In the genomic region with DNA sequence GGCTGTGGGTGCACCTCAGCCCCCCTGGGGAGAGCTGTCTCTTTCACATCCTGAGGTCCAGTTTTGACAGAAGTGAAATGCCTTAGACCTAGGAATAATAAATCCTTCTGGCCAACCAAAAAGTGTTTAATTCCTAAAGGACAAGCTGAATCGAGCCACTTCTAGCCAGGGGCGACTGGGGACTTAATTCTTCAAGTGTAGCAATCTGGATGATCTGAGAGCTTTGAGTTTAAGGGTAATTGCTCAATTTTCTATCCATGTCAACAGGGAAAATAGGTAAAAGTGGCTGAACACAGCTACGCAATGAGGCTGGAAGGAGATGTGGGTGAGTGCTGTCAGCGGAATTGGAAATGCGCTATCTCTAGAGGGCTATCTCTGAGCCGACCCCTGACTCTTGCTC, we compare ENCODE assay signal across 28 mouse cellular contexts.
"Had no signal": no experiment of that assay in that cellular context is flagged by ENCODE, and none has a peak within 500 bp of the region (broad histone marks: within the 10 kb centered on the region; RNA-seq: fewer than 3 reads in every experiment).

No protein-coding gene starts in this region.

- H3K27ac ChIP-seq: embryonic facial prominence, embryonic 10.5 days; embryonic facial prominence, embryonic 12.5 days; embryonic facial prominence, embryonic 13.5 days; embryonic facial prominence, embryonic 15.5 days; forebrain, embryonic 10.5 days; forebrain, embryonic 12.5 days; forebrain, embryonic 13.5 days; forebrain, embryonic 15.5 days; gastrocnemius, adult 2 months; heart, adult 2 months had no signal

- DNase-seq: cerebellum, adult 2 months; cerebellum, adult 8-10 months; cerebellum, adult 9-10 months; cerebellum, adult 9-11 months; cerebellum, postnatal 10 days; cerebellum, postnatal 25 days; cerebellum, postnatal 36 days; embryo, embryonic 11 days; forebrain, postnatal 0 days; gastrocnemius, adult 2 months; gastrocnemius, postnatal 10 days; gastrocnemius, postnatal 14 days; gastrocnemius, postnatal 25 days; gastrocnemius, postnatal 36 days; heart, adult 11 months; heart, adult 18-20 months; heart, adult 2 months had no signal

- H3K4me3 ChIP-seq: embryonic facial prominence, embryonic 10.5 days; embryonic facial prominence, embryonic 12.5 days; embryonic facial prominence, embryonic 13.5 days; embryonic facial prominence, embryonic 15.5 days; erythroblast, embryonic 14.5 days; forebrain, embryonic 10.5 days; forebrain, embryonic 12.5 days; forebrain, embryonic 13.5 days; forebrain, embryonic 15.5 days; gastrocnemius, adult 2 months; heart, adult 2 months had no signal

- H3K9me3 ChIP-seq: embryonic facial prominence, embryonic 12.5 days; embryonic facial prominence, embryonic 13.5 days; embryonic facial prominence, embryonic 15.5 days; forebrain, embryonic 13.5 days; forebrain, embryonic 15.5 days had no signal

- H3K36me3 ChIP-seq: embryonic facial prominence, embryonic 15.5 days; forebrain, embryonic 15.5 days had no signal

- ATAC-seq: forebrain, embryonic 13.5 days; forebrain, embryonic 14.5 days; forebrain, embryonic 15.5 days; forebrain, embryonic 16.5 days; forebrain, postnatal 0 days had no signal

- H3K27me3 ChIP-seq: embryonic facial prominence, embryonic 12.5 days; embryonic facial prominence, embryonic 13.5 days; embryonic facial prominence, embryonic 15.5 days; forebrain, embryonic 12.5 days; forebrain, embryonic 13.5 days; forebrain, embryonic 15.5 days had no signal

- H3K9ac ChIP-seq: embryonic facial prominence, embryonic 12.5 days; embryonic facial prominence, embryonic 13.5 days; embryonic facial prominence, embryonic 15.5 days; forebrain, embryonic 12.5 days; forebrain, embryonic 13.5 days; forebrain, embryonic 15.5 days; forebrain, postnatal 0 days had no signal

- H3K4me2 ChIP-seq: embryonic facial prominence, embryonic 12.5 days; embryonic facial prominence, embryonic 13.5 days; embryonic facial prominence, embryonic 15.5 days; forebrain, embryonic 12.5 days; forebrain, embryonic 13.5 days; forebrain, embryonic 15.5 days had no signal
